Mouse (Mus musculus): ENCODE measurements around the gene Rpl12. TPM values are rescaled to one million over a fixed set of nuclear protein-coding genes. Genes with fewer than 3 reads are reported as not detected.

Gene Rpl12
- polyA plus RNA-seq, 1 experiment from 2014 or later = 151 TPM

- 87% methylated on average over 5 of the region's 5 CpGs for WGBS
- Histone ChIP-seq H3K27me3 (ENCODE audit: control insufficient read depth, insufficient read depth, low read depth, low read length) (no peaks in the 10 kb centered on the region), H3K27ac (ENCODE audit: low read length) (no peak overlapping the region), H3K9me3 (ENCODE audit: control insufficient read depth, low read length) (no peaks in the 10 kb centered on the region), H3K4me2 (ENCODE audit: low read depth, low read length) (no peak overlapping the region), H3K4me3 (ENCODE audit: low read length) (no peak overlapping the region), H3K9ac (ENCODE audit: low read length) (no peak overlapping the region), H3K4me1 (replicated peaks; ENCODE audit: control insufficient read depth, insufficient read depth, low read length) (no peaks in the 10 kb centered on the region), H3K36me3 (ENCODE audit: control insufficient read depth, insufficient read depth, low read length) (peaks cover 8% of the 10 kb centered on the region)
- ATAC-seq (ENCODE audit: low read depth) = no peak
Measured at GRCm38 (mm10) chr2:32938741-32939140, 22.6 kb upstream of the Rpl12 start.

GRCm38 (mm10) chr2:32939418-32939817 lies 21.9 kb upstream of the Rpl12 start:
- no peak for ATAC-seq (ENCODE audit: low read depth)
- 72% methylated on average over 5 of the region's 5 CpGs for WGBS
- Histone ChIP-seq H3K9ac (ENCODE audit: low read length) (no peak overlapping the region), H3K4me3 (ENCODE audit: low read length) (no peak overlapping the region), H3K9me3 (ENCODE audit: control insufficient read depth, low read length) (no peaks in the 10 kb centered on the region), H3K36me3 (ENCODE audit: control insufficient read depth, insufficient read depth, low read length) (peaks cover 8% of the 10 kb centered on the region), H3K27me3 (ENCODE audit: control insufficient read depth, insufficient read depth, low read depth, low read length) (no peaks in the 10 kb centered on the region), H3K27ac (ENCODE audit: low read length) (no peak overlapping the region), H3K4me1 (replicated peaks; ENCODE audit: control insufficient read depth, insufficient read depth, low read length) (no peaks in the 10 kb centered on the region), H3K4me2 (ENCODE audit: low read depth, low read length) (no peak overlapping the region)

GRCm38 (mm10) chr2:32940483-32940882 lies 20.9 kb upstream of the Rpl12 start:
- Histone ChIP-seq H3K9ac (ENCODE audit: low read length) (no peak overlapping the region), H3K4me1 (replicated peaks; ENCODE audit: control insufficient read depth, insufficient read depth, low read length) (no peaks in the 10 kb centered on the region), H3K27me3 (ENCODE audit: control insufficient read depth, insufficient read depth, low read depth, low read length) (no peaks in the 10 kb centered on the region), H3K4me2 (ENCODE audit: low read depth, low read length) (no peak overlapping the region), H3K9me3 (ENCODE audit: control insufficient read depth, low read length) (no peaks in the 10 kb centered on the region), H3K27ac (ENCODE audit: low read length) (no peak overlapping the region), H3K36me3 (ENCODE audit: control insufficient read depth, insufficient read depth, low read length) (peaks cover 8% of the 10 kb centered on the region), H3K4me3 (ENCODE audit: low read length) (no peak overlapping the region)
- 89% methylated on average over 4 of the region's 4 CpGs for WGBS
- ATAC-seq (ENCODE audit: low read depth) = no peak

- no peaks in the 10 kb centered on the region for H3K27me3 ChIP-seq (ENCODE audit: control insufficient read depth, insufficient read depth, low read depth, low read length)
- no peak for ATAC-seq (ENCODE audit: low read depth)
- H3K36me3 ChIP-seq (ENCODE audit: control insufficient read depth, insufficient read depth, low read length) = 0 out of 2 replicates have a peak, but pooled peaks cover 3% of the 10 kb centered on the region
- 83% methylated on average over 11 of the region's 11 CpGs for WGBS
- no peaks in the 10 kb centered on the region for H3K4me1 ChIP-seq (replicated peaks; ENCODE audit: control insufficient read depth, insufficient read depth, low read length)
- no peak overlapping the region for H3K9ac ChIP-seq (ENCODE audit: low read length)
- no peak overlapping the region for H3K4me2 ChIP-seq (ENCODE audit: low read depth, low read length)
- H3K9me3 ChIP-seq (ENCODE audit: control insufficient read depth, low read length) = no peaks in the 10 kb centered on the region
- H3K4me3 ChIP-seq (ENCODE audit: low read length) = no peak overlapping the region
- no peak overlapping the region for H3K27ac ChIP-seq (ENCODE audit: low read length)
Measured at GRCm38 (mm10) chr2:32947454-32947853, 13.9 kb upstream of the Rpl12 start.

- H3K4me3 ChIP-seq (ENCODE audit: low read length) = no peak overlapping the region
- no peak overlapping the region for H3K4me2 ChIP-seq (ENCODE audit: low read depth, low read length)
- no peak for ATAC-seq (ENCODE audit: low read depth)
- H3K4me1 ChIP-seq (replicated peaks; ENCODE audit: control insufficient read depth, insufficient read depth, low read length) = no peaks in the 10 kb centered on the region
- H3K9me3 ChIP-seq (ENCODE audit: control insufficient read depth, low read length) = peaks cover 4% of the 10 kb centered on the region
- H3K27ac ChIP-seq (ENCODE audit: low read length) = no peak overlapping the region
- no peaks in the 10 kb centered on the region for H3K27me3 ChIP-seq (ENCODE audit: control insufficient read depth, insufficient read depth, low read depth, low read length)
- H3K9ac ChIP-seq (ENCODE audit: low read length) = no peak overlapping the region
- WGBS = 87% methylated on average over 2 of the region's 2 CpGs
- peaks cover 13% of the 10 kb centered on the region for H3K36me3 ChIP-seq (ENCODE audit: control insufficient read depth, insufficient read depth, low read length)
Measured at GRCm38 (mm10) chr2:32954581-32954980, 6.8 kb upstream of the Rpl12 start.

- no peak for ATAC-seq (ENCODE audit: low read depth)
Measured at GRCm38 (mm10) chr2:32957344-32957743, 4.0 kb upstream of the Rpl12 start.

GRCm38 (mm10) chr2:32960273-32960672 lies 1.1 kb upstream of the Rpl12 start:
- H3K36me3 ChIP-seq (ENCODE audit: control insufficient read depth, insufficient read depth, low read length) = peaks cover 21% of the 10 kb centered on the region
- H3K4me2 ChIP-seq (ENCODE audit: low read depth, low read length) = no peak overlapping the region
- peak overlapping the region; percentile 92 for H3K9ac ChIP-seq (ENCODE audit: low read length)
- no peak overlapping the region for H3K4me3 ChIP-seq (ENCODE audit: low read length)
- H3K27me3 ChIP-seq (ENCODE audit: control insufficient read depth, insufficient read depth, low read depth, low read length) = no peaks in the 10 kb centered on the region
- H3K27ac ChIP-seq (ENCODE audit: low read length) = no peak overlapping the region
- no peaks in the 10 kb centered on the region for H3K9me3 ChIP-seq (ENCODE audit: control insufficient read depth, low read length)
- ATAC-seq (ENCODE audit: low read depth) = no peak
- WGBS = 85% methylated on average over 4 of the region's 4 CpGs
- H3K4me1 ChIP-seq (replicated peaks; ENCODE audit: control insufficient read depth, insufficient read depth, low read length) = peaks cover 26% of the 10 kb centered on the region

More at GRCm38 (mm10) chr2:32957344-32957743, 4.0 kb upstream of the Rpl12 start:
- no peak overlapping the region for H3K27ac ChIP-seq (ENCODE audit: low read length)
- H3K36me3 ChIP-seq (ENCODE audit: control insufficient read depth, insufficient read depth, low read length) = peaks cover 13% of the 10 kb centered on the region
- no peaks in the 10 kb centered on the region for H3K27me3 ChIP-seq (ENCODE audit: control insufficient read depth, insufficient read depth, low read depth, low read length)
- H3K9ac ChIP-seq (ENCODE audit: low read length) = no peak overlapping the region
- peaks cover 4% of the 10 kb centered on the region for H3K9me3 ChIP-seq (ENCODE audit: control insufficient read depth, low read length)
- H3K4me3 ChIP-seq (ENCODE audit: low read length) = no peak overlapping the region
- H3K4me1 ChIP-seq (replicated peaks; ENCODE audit: control insufficient read depth, insufficient read depth, low read length) = peaks cover 7% of the 10 kb centered on the region
- H3K4me2 ChIP-seq (ENCODE audit: low read depth, low read length) = no peak overlapping the region
- 46% methylated on average over 8 of the region's 8 CpGs for WGBS

- Histone ChIP-seq H3K4me3 (ENCODE audit: low read length) (peak overlapping the region; percentile 85), H3K4me1 (replicated peaks; ENCODE audit: control insufficient read depth, insufficient read depth, low read length) (peaks cover 33% of the 10 kb centered on the region), H3K27ac (ENCODE audit: low read length) (peak overlapping the region; percentile 88), H3K36me3 (ENCODE audit: control insufficient read depth, insufficient read depth, low read length) (peaks cover 18% of the 10 kb centered on the region), H3K9me3 (ENCODE audit: control insufficient read depth, low read length) (no peaks in the 10 kb centered on the region), H3K27me3 (ENCODE audit: control insufficient read depth, insufficient read depth, low read depth, low read length) (no peaks in the 10 kb centered on the region), H3K9ac (ENCODE audit: low read length) (peak overlapping the region; percentile 92), H3K4me2 (ENCODE audit: low read depth, low read length) (peak overlapping the region; percentile 93)
- under 1% methylated on average over 33 of the region's 33 CpGs for WGBS
- no peak for ATAC-seq (ENCODE audit: low read depth)
Measured at GRCm38 (mm10) chr2:32962062-32962874, 909 bp downstream of the Rpl12 start.

GRCm38 (mm10) chr2:32962875-32963220 lies 1.5 kb downstream of the Rpl12 start:
- Histone ChIP-seq H3K36me3 (ENCODE audit: control insufficient read depth, insufficient read depth, low read length) (peaks cover 18% of the 10 kb centered on the region), H3K27ac (ENCODE audit: low read length) (peak overlapping the region; percentile 88), H3K9ac (ENCODE audit: low read length) (peak overlapping the region; percentile 92), H3K4me3 (ENCODE audit: low read length) (peak overlapping the region; percentile 85), H3K27me3 (ENCODE audit: control insufficient read depth, insufficient read depth, low read depth, low read length) (no peaks in the 10 kb centered on the region), H3K9me3 (ENCODE audit: control insufficient read depth, low read length) (no peaks in the 10 kb centered on the region), H3K4me1 (replicated peaks; ENCODE audit: control insufficient read depth, insufficient read depth, low read length) (peaks cover 39% of the 10 kb centered on the region), H3K4me2 (ENCODE audit: low read depth, low read length) (peak overlapping the region; percentile 93)
- no peak for ATAC-seq (ENCODE audit: low read depth)
- 4% methylated on average over 9 of the region's 9 CpGs for WGBS
